Mouse (Mus musculus) thymus, adult 2 months (tissue): ENCODE results near the gene Slc8b1. TPM values are rescaled to one million over a fixed set of nuclear protein-coding genes. Genes with fewer than 3 reads are reported as not detected.
"Not testable (repeated sequence)": the region's sequence is repeated elsewhere in the genome, so short reads cannot be mapped to it uniquely, and the experiment has no call there.

ENCODE experiments used
- DNase-seq: peaks from one replicate; pipeline ENCODE4 v3.0.0; 2021
- H3K27ac ChIP-seq: fragments of 200-500 bp; 2 replicates; pipeline ENCODE4 v1.5.1; 2012; ENCODE audit warnings: low read length, control low read depth; ENCODE audit not compliant: control insufficient read depth, insufficient read depth
- H3K27me3 ChIP-seq: fragments of 200-500 bp; 2 replicates; pipeline ENCODE4 v1.6.1; 2012; ENCODE audit warnings: mild to moderate bottlenecking, low read length, moderate library complexity, mixed read lengths; ENCODE audit not compliant: control insufficient read depth, insufficient read depth
- H3K36me3 ChIP-seq: fragments of 200-500 bp; 2 replicates; pipeline ENCODE4 v1.6.1; 2012; ENCODE audit warnings: mild to moderate bottlenecking, low read length, moderate library complexity; ENCODE audit not compliant: control insufficient read depth, insufficient read depth
- H3K4me1 ChIP-seq: fragments of 200-500 bp; replicated peaks from 2 replicates; pipeline ENCODE4 v1.6.1; 2012; ENCODE audit warnings: low read length; ENCODE audit not compliant: control insufficient read depth, insufficient read depth
- H3K4me3 ChIP-seq: fragments of 200-500 bp; 2 replicates; pipeline ENCODE4 v1.5.1; 2012; ENCODE audit warnings: mild to moderate bottlenecking, low read length, control low read depth, moderate library complexity; ENCODE audit not compliant: control insufficient read depth, insufficient read depth
- CTCF ChIP-seq: fragments of 200-500 bp; IDR thresholded peaks from 2 replicates; pipeline ENCODE4 v1.5.1; 2012; ENCODE audit warnings: mild to moderate bottlenecking, control low read depth, low read length, moderate library complexity, borderline replicate concordance; ENCODE audit not compliant: control insufficient read depth, poor library complexity, insufficient read depth; ENCODE audit errors: extremely low read depth
- POLR2A ChIP-seq: fragments of 200-500 bp; IDR thresholded peaks from 2 replicates; pipeline ENCODE4 v1.6.1; 2012; ENCODE audit warnings: mild to moderate bottlenecking, low read length, control low read depth, moderate library complexity; ENCODE audit not compliant: control insufficient read depth, poor library complexity, insufficient read depth; ENCODE audit errors: extremely low read depth
- WGBS: fragments of 180-500 bp; shearing (Covaris S2); methylation state at CpG from one replicate; pipeline ENCODE4 v1.1.7; 2018; 5-methylcytosine and 5-hydroxymethylcytosine counted together
- polyA plus RNA-seq: library from polyadenylated mRNA; depleted of rRNA; stranded (reverse); fragments of >200 nt; gene quantifications from 2 replicates; pipeline ENCODE4 v1.2.3, GENCODE M21; 2012

Slc8b1 gene
- polyA plus RNA-seq, 1 experiment = 29.1 TPM

GRCm38 (mm10) chr5:120493440-120493839 is 17.5 kb upstream of the Slc8b1 start:
- Histone ChIP-seq H3K36me3 (no peaks in the 10 kb centered on the region), H3K27me3 (no peaks in the 10 kb centered on the region), H3K27ac (no peak overlapping the region), H3K4me1 (peaks cover 3% of the 10 kb centered on the region; the same call in 1 of the 2 replicates), H3K4me3 (no peak overlapping the region)
- DNase-seq = no peak
- WGBS = 97% methylated on average over 6 of the region's 6 CpGs
- TF ChIP-seq POLR2A (no peak), CTCF (no peak)

- H3K4me1 ChIP-seq = peaks cover 3% of the 10 kb centered on the region; the same call in 1 of the 2 replicates
- H3K36me3 ChIP-seq = no peaks in the 10 kb centered on the region
- H3K27me3 ChIP-seq = no peaks in the 10 kb centered on the region
- no peak for DNase-seq
- TF ChIP-seq CTCF (no peak), POLR2A (no peak)
- no peak overlapping the region for H3K27ac ChIP-seq
- 93% methylated on average over 9 of the region's 9 CpGs for WGBS
- H3K4me3 ChIP-seq = no peak overlapping the region
Observed at GRCm38 (mm10) chr5:120493873-120494395, 17.0 kb upstream of the Slc8b1 start.

GRCm38 (mm10) chr5:120495064-120495702 is 15.8 kb upstream of the Slc8b1 start:
- no peak for DNase-seq
- no peaks in the 10 kb centered on the region for H3K36me3 ChIP-seq

GRCm38 (mm10) chr5:120495703-120496226 is 15.2 kb upstream of the Slc8b1 start:
- Histone ChIP-seq H3K36me3 (no peaks in the 10 kb centered on the region), H3K4me1 (peaks cover 3% of the 10 kb centered on the region; the same call in 1 of the 2 replicates), H3K27ac (no peak overlapping the region), H3K4me3 (no peak overlapping the region), H3K27me3 (no peaks in the 10 kb centered on the region)
- TF ChIP-seq POLR2A (no peak), CTCF (no peak)
- 94% methylated on average over 13 of the region's 13 CpGs for WGBS
- no peak for DNase-seq

More at GRCm38 (mm10) chr5:120495064-120495702, 15.8 kb upstream of the Slc8b1 start:
- H3K4me3 ChIP-seq = no peak overlapping the region
- H3K4me1 ChIP-seq = peaks cover 3% of the 10 kb centered on the region; the same call in 1 of the 2 replicates
- WGBS = 37% methylated on average over 10 of the region's 10 CpGs
- TF ChIP-seq POLR2A = no peak
- TF ChIP-seq CTCF = no peak
- no peak overlapping the region for H3K27ac ChIP-seq
- no peaks in the 10 kb centered on the region for H3K27me3 ChIP-seq

- peaks cover 3% of the 10 kb centered on the region; the same call in 1 of the 2 replicates for H3K4me1 ChIP-seq
- no peaks in the 10 kb centered on the region for H3K27me3 ChIP-seq
- no peaks in the 10 kb centered on the region for H3K36me3 ChIP-seq
- DNase-seq = no peak
- no peak overlapping the region for H3K27ac ChIP-seq
- no peak overlapping the region for H3K4me3 ChIP-seq
- no peak for TF ChIP-seq POLR2A
- TF ChIP-seq CTCF = no peak
- WGBS = 97% methylated on average over 3 of the region's 3 CpGs
Observed at GRCm38 (mm10) chr5:120497071-120497470, 13.9 kb upstream of the Slc8b1 start.

- no peaks in the 10 kb centered on the region for H3K27me3 ChIP-seq
- no peak overlapping the region for H3K4me3 ChIP-seq
- WGBS = 74% methylated on average over 4 of the region's 4 CpGs
- TF ChIP-seq CTCF = no peak
- no peaks in the 10 kb centered on the region for H3K36me3 ChIP-seq
- DNase-seq = no peak
- no peak overlapping the region for H3K27ac ChIP-seq
- peaks cover 13% of the 10 kb centered on the region for H3K4me1 ChIP-seq
Observed at GRCm38 (mm10) chr5:120499202-120499601, 11.8 kb upstream of the Slc8b1 start.

- 92% methylated on average over 9 of the region's 9 CpGs for WGBS
- DNase-seq, H3K4me3 ChIP-seq, H3K27ac ChIP-seq, H3K27me3 ChIP-seq, H3K36me3 ChIP-seq: not testable (repeated sequence)
- peaks cover 13% of the 10 kb centered on the region for H3K4me1 ChIP-seq
Observed at GRCm38 (mm10) chr5:120500609-120501008, 10.4 kb upstream of the Slc8b1 start.
